Mouse (Mus musculus): Measurements from ENCODE around the gene Btbd19. TPM values are rescaled to one million over a fixed set of nuclear protein-coding genes. Genes with fewer than 3 reads are reported as not detected.

Gene Btbd19
- polyA plus RNA-seq, 1 experiment from 2014 or later, result 3.9 TPM

GRCm38 (mm10) chr4:117107813-117108523 is 17.6 kb downstream of the Btbd19 start:
- no peak overlapping the region for H3K9ac ChIP-seq
- peaks cover 6% of the 10 kb centered on the region; the same call in 1 of the 2 replicates for H3K4me1 ChIP-seq
- H3K27me3 ChIP-seq (replicated peaks), result no peaks in the 10 kb centered on the region
- H3K27ac ChIP-seq, result no peak overlapping the region
- H3K4me2 ChIP-seq, result no peak overlapping the region
- no peak for ATAC-seq (replicated peaks)
- 91% methylated on average over 18 of the region's 18 CpGs for WGBS
- H3K36me3 ChIP-seq (replicated peaks), result peaks cover 13% of the 10 kb centered on the region; the same call in 1 of the 2 replicates
- H3K4me3 ChIP-seq, result no peak overlapping the region
- H3K9me3 ChIP-seq, result no peaks in the 10 kb centered on the region

GRCm38 (mm10) chr4:117105127-117105526 is 20.4 kb downstream of the Btbd19 start:
- H3K4me1 ChIP-seq, result peaks cover 6% of the 10 kb centered on the region; the same call in 1 of the 2 replicates
- no peak overlapping the region for H3K27ac ChIP-seq
- no peaks in the 10 kb centered on the region for H3K9me3 ChIP-seq
- ATAC-seq (replicated peaks), result no peak
- 44% methylated on average over 10 of the region's 10 CpGs for WGBS
- H3K27me3 ChIP-seq (replicated peaks), result no peaks in the 10 kb centered on the region
- H3K36me3 ChIP-seq (replicated peaks), result peaks cover 4% of the 10 kb centered on the region; the same call in 1 of the 2 replicates
- no peak overlapping the region for H3K4me2 ChIP-seq
- H3K9ac ChIP-seq, result no peak overlapping the region
- no peak overlapping the region for H3K4me3 ChIP-seq

GRCm38 (mm10) chr4:117104672-117105071 is 20.9 kb downstream of the Btbd19 start:
- Histone ChIP-seq H3K36me3 (replicated peaks) (0 out of 2 replicates have a peak, but pooled peaks cover 4% of the 10 kb centered on the region), H3K4me1 (peaks cover 6% of the 10 kb centered on the region; the same call in 1 of the 2 replicates), H3K9me3 (no peaks in the 10 kb centered on the region), H3K27ac (no peak overlapping the region), H3K9ac (no peak overlapping the region), H3K4me3 (no peak overlapping the region), H3K4me2 (no peak overlapping the region), H3K27me3 (replicated peaks) (no peaks in the 10 kb centered on the region)
- 79% methylated on average over 10 of the region's 10 CpGs for WGBS
- ATAC-seq (replicated peaks), result no peak

- Histone ChIP-seq H3K4me1 (peaks cover 21% of the 10 kb centered on the region), H3K9me3 (no peaks in the 10 kb centered on the region), H3K4me3 (no peak overlapping the region), H3K4me2 (no peak overlapping the region), H3K27ac (no peak overlapping the region), H3K36me3 (replicated peaks) (no peaks in the 10 kb centered on the region), H3K9ac (no peak overlapping the region), H3K27me3 (replicated peaks) (no peaks in the 10 kb centered on the region)
- 48% methylated on average over 7 of the region's 7 CpGs for WGBS
- ATAC-seq (replicated peaks), result no peak
Observed at GRCm38 (mm10) chr4:117101218-117101617, 24.3 kb downstream of the Btbd19 start.

- H3K36me3 ChIP-seq (replicated peaks), result no peaks in the 10 kb centered on the region
- H3K9me3 ChIP-seq, result no peaks in the 10 kb centered on the region
- H3K4me1 ChIP-seq, result peaks cover 21% of the 10 kb centered on the region
- no peak overlapping the region for H3K9ac ChIP-seq
- no peak overlapping the region for H3K27ac ChIP-seq
- H3K4me3 ChIP-seq, result no peak overlapping the region
- 71% methylated on average over 4 of the region's 4 CpGs for WGBS
- no peak for ATAC-seq (replicated peaks)
- H3K27me3 ChIP-seq (replicated peaks), result no peaks in the 10 kb centered on the region
- no peak overlapping the region for H3K4me2 ChIP-seq
Observed at GRCm38 (mm10) chr4:117100036-117100435, 25.5 kb downstream of the Btbd19 start.

- WGBS, result 45% methylated on average over 2 of the region's 2 CpGs
- Histone ChIP-seq H3K36me3 (replicated peaks) (no peaks in the 10 kb centered on the region), H3K27ac (no peak overlapping the region), H3K4me1 (peaks cover 21% of the 10 kb centered on the region), H3K27me3 (replicated peaks) (no peaks in the 10 kb centered on the region), H3K4me3 (no peak overlapping the region), H3K9ac (no peak overlapping the region), H3K9me3 (no peaks in the 10 kb centered on the region), H3K4me2 (no peak overlapping the region)
- ATAC-seq (replicated peaks), result no peak
Observed at GRCm38 (mm10) chr4:117098764-117099036, 26.8 kb downstream of the Btbd19 start.

- no peaks in the 10 kb centered on the region for H3K9me3 ChIP-seq
- no peak overlapping the region for H3K27ac ChIP-seq
- H3K27me3 ChIP-seq (replicated peaks), result no peaks in the 10 kb centered on the region
- 45% methylated on average over 8 of the region's 8 CpGs for WGBS
- ATAC-seq (replicated peaks), result no peak
- peaks cover 21% of the 10 kb centered on the region for H3K4me1 ChIP-seq
- peak overlapping the region; percentile 93; the same call in 1 of the 2 replicates for H3K4me2 ChIP-seq
- no peak overlapping the region for H3K9ac ChIP-seq
- no peaks in the 10 kb centered on the region for H3K36me3 ChIP-seq (replicated peaks)
- no peak overlapping the region for H3K4me3 ChIP-seq
Observed at GRCm38 (mm10) chr4:117097969-117098763, 27.4 kb downstream of the Btbd19 start.

- Histone ChIP-seq H3K4me2 (peak overlapping the region; percentile 93), H3K4me1 (peaks cover 21% of the 10 kb centered on the region), H3K9me3 (no peaks in the 10 kb centered on the region), H3K4me3 (peak overlapping the region; percentile 71), H3K9ac (peak overlapping the region; percentile 72), H3K36me3 (replicated peaks) (no peaks in the 10 kb centered on the region), H3K27ac (peak overlapping the region; percentile 51), H3K27me3 (replicated peaks) (no peaks in the 10 kb centered on the region)
- no peak for ATAC-seq (replicated peaks)
- 13% methylated on average over 5 of the region's 5 CpGs for WGBS
Observed at GRCm38 (mm10) chr4:117096666-117097065, 28.9 kb downstream of the Btbd19 start.

- peak within 1 kb of the TSS; percentile 72 for H3K9ac ChIP-seq
- H3K9me3 ChIP-seq, result no peaks in the 10 kb centered on the region
- H3K36me3 ChIP-seq (replicated peaks), result no peaks in the 10 kb centered on the region
- under 1% methylated on average over 45 of the region's 50 CpGs for WGBS
- H3K27me3 ChIP-seq (replicated peaks), result no peaks in the 10 kb centered on the region
- peaks cover 21% of the 10 kb centered on the region for H3K4me1 ChIP-seq
- H3K4me3 ChIP-seq, result peak within 1 kb of the TSS; percentile 71
- ATAC-seq (replicated peaks), result peak; percentile 91
- H3K4me2 ChIP-seq, result peak within 1 kb of the TSS; percentile 93
- H3K27ac ChIP-seq, result peak within 1 kb of the TSS; percentile 75
Observed at GRCm38 (mm10) chr4:117095551-117096452, 29.7 kb downstream of the Btbd19 start, which contains the start of gene Ptch2. Gene Ptch2 (plus strand): TSS chr4:117096075.

- Histone ChIP-seq H3K4me2 (0 out of 2 replicates have a peak overlapping the region, but pooled peaks have one; percentile 93), H3K9ac (no peak overlapping the region), H3K4me1 (peaks cover 21% of the 10 kb centered on the region), H3K27me3 (replicated peaks) (no peaks in the 10 kb centered on the region), H3K4me3 (no peak overlapping the region), H3K9me3 (no peaks in the 10 kb centered on the region), H3K27ac (no peak overlapping the region), H3K36me3 (replicated peaks) (no peaks in the 10 kb centered on the region)
- 81% methylated on average over 3 of the region's 3 CpGs for WGBS
- no peak for ATAC-seq (replicated peaks)
Observed at GRCm38 (mm10) chr4:117094626-117095361, 30.7 kb downstream of the Btbd19 start.

- no peak overlapping the region for H3K27ac ChIP-seq
- no peaks in the 10 kb centered on the region for H3K9me3 ChIP-seq
- no peak overlapping the region for H3K9ac ChIP-seq
- H3K4me2 ChIP-seq, result no peak overlapping the region
- H3K4me3 ChIP-seq, result no peak overlapping the region
- peaks cover 7% of the 10 kb centered on the region; the same call in 1 of the 2 replicates for H3K36me3 ChIP-seq (replicated peaks)
- no peaks in the 10 kb centered on the region for H3K27me3 ChIP-seq (replicated peaks)
- ATAC-seq (replicated peaks), result no peak
- H3K4me1 ChIP-seq, result peaks cover 3% of the 10 kb centered on the region
- 84% methylated on average over 7 of the region's 7 CpGs for WGBS
Observed at GRCm38 (mm10) chr4:117090586-117090985, 34.9 kb downstream of the Btbd19 start.

All from midbrain, embryonic 15.5 days (tissue).